Mouse (Mus musculus): Measurements from ENCODE around the gene Erp44. TPM values are rescaled to one million over a fixed set of nuclear protein-coding genes. Genes with fewer than 3 reads are reported as not detected.

Erp44 gene
- polyA plus RNA-seq, 1 experiment: 8.7 TPM

- no peak for TF ChIP-seq GATA1 (IDR thresholded peaks at IDR 0.05; ENCODE audit: low read length)
Measured at GRCm38 (mm10) chr4:48163851-48164250, 115.5 kb downstream of the Erp44 start.

GRCm38 (mm10) chr4:48160386-48160785 lies 119.0 kb downstream of the Erp44 start:
- TF ChIP-seq GATA1 (IDR thresholded peaks at IDR 0.05; ENCODE audit: low read length): no peak

- TF ChIP-seq GATA1 (IDR thresholded peaks at IDR 0.05; ENCODE audit: low read length): no peak
Measured at GRCm38 (mm10) chr4:48155864-48156263, 123.5 kb downstream of the Erp44 start.

GRCm38 (mm10) chr4:48153229-48153628 lies 126.1 kb downstream of the Erp44 start:
- TF ChIP-seq GATA1 (IDR thresholded peaks at IDR 0.05; ENCODE audit: low read length): no peak

GRCm38 (mm10) chr4:48149492-48149891 lies 129.9 kb downstream of the Erp44 start:
- TF ChIP-seq GATA1 (IDR thresholded peaks at IDR 0.05; ENCODE audit: low read length): no peak

Other genes starting within 250 kb of the Erp44 start
- gene Nr4a3, start 234.4 kb downstream of the Erp44 start, polyA plus RNA-seq (2012): 0.27 and 0.37 TPM in 2 replicates
- 3.7 and 4.7 TPM in 2 replicates for gene Stx17, start 154.6 kb downstream of the Erp44 start, polyA plus RNA-seq (2012)
- 7.2 and 7.3 TPM in 2 replicates for gene Invs, start 202 bp upstream of the Erp44 start, polyA plus RNA-seq (2012)
- gene Tex10, start 193.9 kb upstream of the Erp44 start, polyA plus RNA-seq (2012): 17.4 and 26.5 TPM in 2 replicates

Measured in G1E-ER4 (cell line).